Mouse (Mus musculus) MEL (cell line): ENCODE measurements around the gene Asmt. TPM values are rescaled to one million over a fixed set of nuclear protein-coding genes. Genes with fewer than 3 reads are reported as not detected.

Experiments
- DNase-seq: peaks from one replicate; pipeline ENCODE4 v3.0.0; 2011; ENCODE audit warnings: low read depth, low spot score
- H3K27ac ChIP-seq: 2 replicates; pipeline ENCODE4 v1.5.1; 2012; ENCODE audit warnings: low read depth, mild to moderate bottlenecking, control low read depth, low read length, moderate library complexity; ENCODE audit not compliant: control insufficient read depth
- H3K27me3 ChIP-seq, 2 experiments: fragments of 150-350 bp in 1 of 2; sonication (generic) in 1 of 2; 2 replicates each; pipeline ENCODE4 v1.6.1; 2012; ENCODE audit warnings: low read length in 2 of 2, mild to moderate bottlenecking in 2 of 2, improper control_type of control experiment in 1 of 2, moderate library complexity in 1 of 2; ENCODE audit not compliant: insufficient read depth in 2 of 2, control insufficient read depth in 1 of 2
- H3K36me3 ChIP-seq, 2 experiments: 2 replicates each; pipeline ENCODE4 v1.6.1; 2012 to 2014; ENCODE audit warnings: low read length in 2 of 2, improper control_type of control experiment in 1 of 2, inconsistent platforms in 1 of 2, mild to moderate bottlenecking in 1 of 2; ENCODE audit not compliant: insufficient read depth in 2 of 2, control insufficient read depth in 1 of 2
- H3K4me1 ChIP-seq, 2 experiments: fragments of 150-350 bp in 1 of 2; sonication (generic) in 1 of 2; 2 replicates each; pipeline ENCODE4 v1.6.1; 2012; ENCODE audit warnings: low read length in 2 of 2, improper control_type of control experiment in 1 of 2, mild to moderate bottlenecking in 1 of 2; ENCODE audit not compliant: insufficient read depth in 2 of 2, control insufficient read depth in 1 of 2
- H3K4me3 ChIP-seq, 2 experiments: fragments of 150-350 bp in 1 of 2; sonication (generic) in 1 of 2; 2 replicates each; pipeline ENCODE4 v1.5.1; 2012; ENCODE audit warnings: low read depth in 2 of 2, low read length in 2 of 2, mild to moderate bottlenecking in 2 of 2, moderate library complexity in 2 of 2, control low read depth in 1 of 2, improper control_type of control experiment in 1 of 2; ENCODE audit not compliant: control insufficient read depth in 1 of 2, insufficient read depth in 1 of 2
- H3K79me2 ChIP-seq: 2 replicates; pipeline ENCODE4 v1.6.1; 2012; ENCODE audit warnings: mild to moderate bottlenecking, low read length, moderate library complexity; ENCODE audit not compliant: control insufficient read depth, poor library complexity, insufficient read depth
- H3K9ac ChIP-seq: 2 replicates; pipeline ENCODE4 v1.6.1; 2012; ENCODE audit warnings: low read depth, mild to moderate bottlenecking, control low read depth, low read length, moderate library complexity; ENCODE audit not compliant: control insufficient read depth, poor library complexity, severe bottlenecking
- H3K9me3 ChIP-seq: fragments of 150-350 bp; sonication (generic); replicated peaks from 2 replicates; pipeline ENCODE4 v1.6.1; 2012; ENCODE audit warnings: mild to moderate bottlenecking, low read length, improper control_type of control experiment, moderate library complexity; ENCODE audit not compliant: insufficient read depth
- CHD1 ChIP-seq: IDR thresholded peaks from 2 replicates; pipeline ENCODE4 v1.6.1; 2012; ENCODE audit warnings: low read depth, mild to moderate bottlenecking, inconsistent platforms, low read length, improper control_type of control experiment
- CTCF ChIP-seq, 3 experiments: IDR thresholded peaks in 2 of 3; conservative IDR thresholded peaks in 1 of 3; 2 replicates each; pipeline ENCODE4 v1.5.1; 2011 to 2012; ENCODE audit warnings: low read length in 3 of 3, low read depth in 2 of 3, mild to moderate bottlenecking in 2 of 3, improper control_type of control experiment in 1 of 3, inconsistent platforms in 1 of 3, mixed read lengths in 1 of 3, moderate library complexity in 1 of 3; ENCODE audit not compliant: control insufficient read depth in 1 of 3, insufficient read depth in 1 of 3, poor library complexity in 1 of 3, severe bottlenecking in 1 of 3
- E2F4 ChIP-seq: IDR thresholded peaks from 2 replicates; pipeline ENCODE4 v1.6.1; 2011; ENCODE audit warnings: low read depth, low read length, improper control_type of control experiment, borderline replicate concordance
- MEF2A ChIP-seq: IDR thresholded peaks from 2 replicates; pipeline ENCODE4 v1.6.1; 2014; ENCODE audit warnings: low read depth, mild to moderate bottlenecking, inconsistent platforms, low read length, improper control_type of control experiment; ENCODE audit not compliant: poor library complexity, insufficient replicate concordance, severe bottlenecking; ENCODE audit errors: extremely low read depth
- MXI1 ChIP-seq: IDR thresholded peaks from 2 replicates; pipeline ENCODE4 v1.6.1; 2011; ENCODE audit warnings: mild to moderate bottlenecking, low read depth, low read length, improper control_type of control experiment
- MYC ChIP-seq: IDR thresholded peaks from 2 replicates; pipeline ENCODE4 v1.6.1; 2011; ENCODE audit warnings: low read depth, mild to moderate bottlenecking, low read length, improper control_type of control experiment, moderate library complexity
- NRF1 ChIP-seq: IDR thresholded peaks from 2 replicates; pipeline ENCODE4 v1.6.1; 2014; ENCODE audit warnings: low read depth, mild to moderate bottlenecking, inconsistent platforms, low read length, improper control_type of control experiment, moderate library complexity; ENCODE audit not compliant: poor library complexity, insufficient read depth, severe bottlenecking
- POLR2A ChIP-seq, 2 experiments: IDR thresholded peaks; 2 replicates each; pipeline ENCODE4 v1.6.1; 2011 to 2012; ENCODE audit warnings: low read length in 2 of 2, mild to moderate bottlenecking in 2 of 2, control low read depth in 1 of 2, improper control_type of control experiment in 1 of 2, low read depth in 1 of 2, moderate library complexity in 1 of 2; ENCODE audit not compliant: control insufficient read depth in 1 of 2, insufficient read depth in 1 of 2, poor library complexity in 1 of 2
- POLR2AphosphoS2 ChIP-seq: IDR thresholded peaks from 2 replicates; pipeline ENCODE4 v1.6.1; 2011; ENCODE audit warnings: low read length, improper control_type of control experiment
- POLR2AphosphoS5 ChIP-seq: IDR thresholded peaks from 2 replicates; pipeline ENCODE4 v1.6.1; 2012; ENCODE audit warnings: low read depth, borderline replicate concordance, mild to moderate bottlenecking, inconsistent platforms, low read length, moderate library complexity, mixed read lengths
- RAD21 ChIP-seq: IDR thresholded peaks from 2 replicates; pipeline ENCODE4 v1.6.1; 2011; ENCODE audit warnings: mild to moderate bottlenecking, low read depth, low read length, improper control_type of control experiment
- RCOR1 ChIP-seq: IDR thresholded peaks from 2 replicates; pipeline ENCODE4 v1.6.1; 2012; ENCODE audit warnings: low read depth, mild to moderate bottlenecking, inconsistent platforms, low read length, improper control_type of control experiment
- SIN3A ChIP-seq: IDR thresholded peaks from 2 replicates; pipeline ENCODE4 v1.6.1; 2012; ENCODE audit warnings: low read length, improper control_type of control experiment, inconsistent platforms
- SMC3 ChIP-seq: IDR thresholded peaks from 2 replicates; pipeline ENCODE4 v1.6.1; 2011; ENCODE audit warnings: low read depth, low read length, improper control_type of control experiment
- UBTF ChIP-seq: IDR thresholded peaks from 2 replicates; pipeline ENCODE4 v1.6.1; 2012; ENCODE audit warnings: low read depth, mild to moderate bottlenecking, inconsistent platforms, low read length, improper control_type of control experiment, moderate library complexity, borderline replicate concordance; ENCODE audit not compliant: insufficient read depth
- USF1 ChIP-seq: IDR thresholded peaks from 2 replicates; pipeline ENCODE4 v1.6.1; 2014; ENCODE audit warnings: low read depth, mild to moderate bottlenecking, inconsistent platforms, low read length, improper control_type of control experiment, moderate library complexity
- ZC3H11A ChIP-seq: IDR thresholded peaks from 2 replicates; pipeline ENCODE4 v1.6.1; 2012; ENCODE audit warnings: low read depth, mild to moderate bottlenecking, inconsistent platforms, low read length, improper control_type of control experiment
- ZKSCAN1 ChIP-seq: IDR thresholded peaks from 2 replicates; pipeline ENCODE4 v1.6.1; 2012; ENCODE audit warnings: low read depth, mild to moderate bottlenecking, inconsistent platforms, low read length, improper control_type of control experiment, moderate library complexity
- polyA plus RNA-seq, 2 experiments: library from polyadenylated mRNA; stranded (reverse) in 1 of 2; unstranded in 1 of 2; fragments of >175 nt in 1 of 2; fragments of >200 nt in 1 of 2; gene quantifications; 2 replicates each; pipeline versions ENCODE4 v1.2.1 to v1.2.4; 2012; ENCODE audit warnings: low replicate concordance in 2 of 2, low read depth in 1 of 2; ENCODE audit not compliant: insufficient read length in 2 of 2, insufficient read depth in 1 of 2, missing spikeins in 1 of 2
- total RNA-seq: library from RNA; depleted of rRNA; stranded (reverse); fragments of 300-350 nt; gene quantifications from 2 replicates; pipeline ENCODE4 v1.2.3, GENCODE M21; 2012

Asmt gene
- total and polyA plus RNA-seq, 3 experiments = not detected

DNA sequence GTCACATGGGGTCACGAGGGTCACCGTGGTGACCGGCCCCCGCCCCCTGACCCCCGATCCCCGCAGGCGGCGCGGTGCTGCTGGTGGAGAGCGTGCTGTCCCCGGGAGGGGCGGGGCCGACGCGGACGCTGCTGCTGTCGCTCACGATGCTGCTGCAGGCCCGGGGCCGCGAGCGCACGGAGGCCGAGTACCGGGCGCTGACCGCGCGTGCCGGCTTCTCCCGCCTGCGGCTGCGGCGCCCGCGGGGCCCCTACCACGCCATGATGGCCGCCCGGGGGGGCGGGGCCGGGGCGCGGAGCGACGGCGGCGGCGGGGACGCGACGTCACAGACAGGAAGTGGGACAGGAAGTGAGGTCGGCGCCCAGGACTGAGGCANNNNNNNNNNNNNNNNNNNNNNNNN lies 5.2 kb downstream of the Asmt start:
- no peaks in the 10 kb centered on the region for H3K9me3 ChIP-seq
- H3K36me3 ChIP-seq = no peaks in the 10 kb centered on the region
- H3K27ac ChIP-seq = no peak overlapping the region
- H3K4me1 ChIP-seq = no peaks in the 10 kb centered on the region
- no peak for DNase-seq
- no peaks in the 10 kb centered on the region for H3K27me3 ChIP-seq
- no peak overlapping the region for H3K4me3 ChIP-seq
- no peak overlapping the region for H3K9ac ChIP-seq
- TF ChIP-seq RCOR1 = no peak
- no peak for TF ChIP-seq ZC3H11A
- TF ChIP-seq MXI1 = no peak
- no peak for TF ChIP-seq USF1
- TF ChIP-seq UBTF = no peak
- TF ChIP-seq MYC = no peak
- TF ChIP-seq E2F4 = no peak
- no peak for TF ChIP-seq RAD21
- no peak for TF ChIP-seq ZKSCAN1
- no peak for TF ChIP-seq POLR2AphosphoS2
- no peak for TF ChIP-seq POLR2AphosphoS5
- TF ChIP-seq MEF2A = no peak
- no peak for TF ChIP-seq NRF1
- no peak for TF ChIP-seq SMC3
- no peak for TF ChIP-seq CTCF (IDR thresholded peaks at IDR 0.05 in 2 of 3, conservative IDR thresholded peaks at IDR 0.05 in 1 of 3; ENCODE audit: control insufficient read depth in 1 of 3, insufficient read depth in 1 of 3, low read depth in 2 of 3, low read length in 3 of 3, poor library complexity in 1 of 3, severe bottlenecking in 1 of 3)
- no peak for TF ChIP-seq POLR2A (IDR thresholded peaks at IDR 0.05; ENCODE audit: control insufficient read depth in 1 of 2, insufficient read depth in 1 of 2, low read depth in 1 of 2, low read length in 2 of 2, poor library complexity in 1 of 2)
- TF ChIP-seq SIN3A = no peak
- no peak for TF ChIP-seq CHD1
- H3K79me2 ChIP-seq = no peaks in the 10 kb centered on the region
